Mouse (Mus musculus): ENCODE data around the gene Mapk1.

DNA sequence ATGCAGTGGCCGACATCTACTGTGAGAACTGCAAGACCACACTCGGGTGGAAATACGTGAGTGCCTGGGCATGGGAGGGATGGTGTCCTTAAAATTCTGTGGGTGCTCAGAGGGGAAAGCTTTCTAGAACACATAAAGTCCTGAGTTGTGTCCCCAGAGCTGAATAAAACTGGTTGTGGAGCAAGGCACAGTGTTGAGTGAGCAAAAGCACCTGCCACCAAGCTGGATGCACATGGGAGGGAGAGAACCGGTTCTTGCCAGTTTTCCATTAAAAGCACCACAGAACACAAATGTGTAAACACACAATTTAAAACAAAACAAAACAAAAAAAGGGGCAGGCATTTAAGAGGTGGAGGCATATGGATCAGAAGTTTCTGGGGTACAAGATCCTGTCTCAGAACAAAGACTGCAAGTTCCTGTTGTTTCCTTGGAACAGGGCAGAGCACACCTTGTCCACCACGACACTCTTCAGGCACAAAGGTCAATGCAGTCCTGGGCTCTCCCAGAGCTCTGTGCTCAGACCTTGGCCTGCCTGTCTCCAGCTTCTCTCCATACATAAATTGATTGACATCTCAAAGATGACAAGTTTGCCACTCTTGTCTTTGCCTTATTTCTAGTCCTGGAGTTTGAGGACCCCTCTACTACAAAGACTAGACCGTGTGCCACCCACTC, 99.1 kb downstream of the Mapk1 start:
- no peak for TF ChIP-seq CTCF (IDR thresholded peaks at IDR 0.05; ENCODE audit: borderline replicate concordance, extremely low read depth, insufficient read depth, insufficient read length)
- no peak for TF ChIP-seq POLR2A (IDR thresholded peaks at IDR 0.05; ENCODE audit: borderline replicate concordance, extremely low read depth, insufficient read depth, insufficient read length, poor library complexity, severe bottlenecking)
